Mouse (Mus musculus) urinary bladder, adult 18-20 months (tissue): ENCODE measurements around the gene Pdgfb.

Source experiments
- DNase-seq, 2 experiments: peaks; one replicate each; pipeline ENCODE4 v3.0.0; 2022; ENCODE audit warnings: low spot score in 2 of 2, mixed read lengths in 2 of 2

Pdgfb gene

DNA sequence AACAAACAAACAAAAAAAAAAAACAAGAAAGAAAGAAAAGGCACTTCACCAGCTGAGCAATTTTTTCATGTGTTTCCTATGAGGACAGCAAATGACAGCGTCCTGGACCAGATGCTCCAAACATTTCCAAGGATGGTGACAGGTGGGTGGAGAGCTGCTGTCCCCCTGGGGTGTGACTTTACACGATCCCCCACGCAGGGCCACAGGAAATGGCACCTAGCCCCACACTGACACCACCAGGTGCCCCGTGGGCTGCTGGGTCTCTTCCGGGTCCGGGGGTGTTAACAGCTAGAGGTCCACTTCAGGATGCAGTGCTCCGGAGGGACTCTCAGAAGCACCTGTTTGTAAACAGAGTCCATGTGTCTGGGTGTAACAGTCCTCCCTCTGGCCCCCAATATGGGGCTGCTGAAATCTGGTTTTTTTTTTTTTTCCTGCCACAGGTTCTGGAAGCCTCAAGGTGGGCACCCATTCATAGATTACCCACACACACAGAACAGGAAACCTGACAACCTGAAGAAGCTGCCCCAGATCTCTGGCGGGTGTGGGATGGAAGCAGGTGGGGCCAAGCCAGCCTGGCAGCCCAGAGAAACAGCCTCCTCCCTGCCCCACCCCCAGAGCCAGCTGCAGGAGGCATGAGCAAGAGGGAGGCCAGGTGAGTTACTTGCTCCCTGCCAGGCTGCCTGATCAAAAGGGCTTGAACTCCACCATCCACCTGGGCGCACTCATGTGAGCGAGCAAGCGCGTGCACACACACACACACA is 5.2 kb downstream of the Pdgfb start:
- no peak for DNase-seq

DNA sequence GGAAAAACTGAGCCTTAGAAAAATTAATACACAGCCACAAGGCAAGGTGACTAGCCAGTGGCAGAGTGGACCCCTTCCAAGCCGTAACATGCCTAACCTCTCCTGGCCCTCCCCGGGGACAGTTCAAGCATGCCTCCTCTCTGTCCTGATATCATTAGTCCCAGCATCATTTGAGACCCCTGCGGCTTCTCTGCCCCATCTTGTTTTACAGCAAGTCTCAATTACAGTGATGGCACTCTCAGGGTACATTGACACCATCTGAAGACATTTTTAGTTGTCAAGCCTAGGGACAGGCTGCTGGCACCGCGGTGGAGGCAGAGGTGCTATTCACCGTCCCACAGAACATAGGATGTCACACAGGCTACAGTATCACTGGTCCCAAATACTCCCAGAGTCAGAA is 6.3 kb downstream of the Pdgfb start:
- no peak for DNase-seq

DNA sequence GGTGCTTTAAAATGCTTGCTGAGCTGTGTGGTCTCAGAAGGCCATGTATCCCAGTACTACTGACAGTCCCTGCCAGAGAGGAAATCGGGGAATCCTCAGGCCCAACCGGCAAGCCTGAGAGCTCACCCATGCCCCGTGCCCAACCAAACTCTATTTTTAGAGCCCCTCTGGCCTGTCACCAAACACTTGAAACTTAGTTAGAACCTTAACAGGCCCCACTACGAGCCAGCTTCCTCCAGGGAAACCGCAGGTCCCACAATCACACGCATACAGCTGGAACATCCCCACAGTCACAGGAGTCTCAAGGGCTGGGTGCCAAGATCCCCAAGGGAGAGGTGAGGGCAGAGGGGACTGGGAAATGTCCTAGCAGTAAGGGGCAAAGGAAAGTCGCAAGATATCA is 8.6 kb downstream of the Pdgfb start:
- DNase-seq, result no peak

DNA sequence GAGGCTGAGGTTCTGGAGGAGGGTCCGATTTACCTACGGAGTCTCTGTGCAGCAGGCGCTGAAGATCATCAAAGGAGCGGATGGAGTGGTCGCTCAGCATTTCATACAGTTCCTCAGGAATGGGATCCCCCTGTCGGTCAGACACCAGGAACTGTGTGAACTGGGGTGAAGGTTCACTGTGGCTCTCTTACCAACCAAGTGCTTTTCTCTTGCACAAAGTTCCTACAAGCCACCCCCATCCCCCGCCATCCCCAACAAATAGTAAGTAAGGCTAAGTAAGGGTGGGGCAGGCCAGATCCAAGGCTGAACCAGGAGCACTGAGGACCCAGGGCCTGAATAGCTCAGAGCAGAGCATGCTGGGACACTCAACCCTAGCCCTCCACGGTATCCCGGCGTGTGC is 9.3 kb downstream of the Pdgfb start:
- no peak for DNase-seq

DNA sequence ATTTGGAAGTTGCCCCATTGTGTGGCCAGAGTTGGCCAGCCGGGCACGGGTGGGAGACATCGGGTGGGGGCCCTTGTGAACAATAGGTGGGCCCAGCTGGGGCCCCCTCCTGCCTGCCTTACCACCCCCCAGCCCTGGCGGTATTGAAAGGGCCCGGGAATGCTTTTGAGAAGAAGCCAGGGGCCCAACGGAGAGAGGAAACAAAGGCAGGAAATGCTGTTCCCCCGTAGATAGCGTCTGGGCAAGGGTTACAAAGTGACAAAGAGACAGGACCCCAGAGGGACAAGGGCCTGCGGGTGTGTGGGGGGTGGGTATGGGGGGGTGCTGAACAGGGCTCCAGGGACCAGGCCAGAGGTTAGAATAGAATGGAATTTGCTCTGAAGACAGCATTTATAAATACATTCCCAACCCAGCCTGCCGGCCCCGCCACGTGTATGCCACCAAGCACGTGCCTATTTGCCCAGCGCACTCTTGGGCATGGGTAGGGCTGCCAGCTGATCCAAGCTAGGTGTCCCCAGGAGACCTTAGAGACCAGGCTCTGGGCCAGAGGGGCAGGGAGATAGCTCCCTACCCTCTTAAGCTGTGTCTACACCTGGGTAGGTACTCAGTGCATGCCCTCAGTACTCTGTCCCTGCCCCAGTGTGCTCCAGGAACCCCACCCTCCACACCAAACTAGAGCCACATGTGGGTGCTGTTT is 10.0 kb downstream of the Pdgfb start:
- no peak for DNase-seq

DNA sequence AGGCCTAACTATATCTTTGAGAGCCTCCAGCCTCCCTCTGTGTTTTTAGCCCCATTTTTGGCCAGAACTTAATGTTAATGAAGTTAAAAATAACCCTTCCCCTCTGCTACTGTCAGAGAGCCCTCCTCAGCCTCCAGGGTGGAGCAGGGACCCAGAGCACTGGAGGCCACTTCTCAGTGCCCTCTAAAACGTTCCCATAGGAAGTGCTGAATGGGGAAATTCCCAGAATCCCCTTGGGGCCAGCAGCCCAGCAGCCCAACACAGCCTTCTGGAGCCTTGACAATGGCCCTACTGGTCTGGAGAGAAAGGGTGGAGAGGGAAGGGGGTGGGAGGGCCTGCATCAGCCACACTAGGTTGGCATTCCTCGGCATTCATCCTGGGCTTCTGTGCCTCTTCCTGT is 11.2 kb downstream of the Pdgfb start:
- no peak for DNase-seq

DNA sequence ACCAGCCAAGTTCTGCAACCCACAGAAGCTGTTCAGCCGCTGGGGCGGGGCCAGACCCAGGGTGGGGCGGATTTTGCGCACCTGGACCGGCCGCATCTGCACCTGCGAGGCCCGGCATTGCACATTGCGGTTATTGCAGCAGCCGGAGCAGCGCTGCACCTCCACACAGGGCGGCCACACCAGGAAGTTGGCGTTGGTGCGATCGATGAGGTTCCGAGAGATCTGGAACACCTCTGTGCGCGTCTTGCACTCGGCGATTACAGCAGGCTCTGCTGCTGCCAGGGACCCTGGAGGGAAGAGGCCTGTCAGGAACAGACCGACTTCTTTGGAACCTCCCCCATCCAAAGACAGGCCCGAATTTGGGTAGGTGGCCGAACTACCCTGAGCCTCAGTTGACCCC is 13.2 kb downstream of the Pdgfb start:
- DNase-seq, result no peak

DNA sequence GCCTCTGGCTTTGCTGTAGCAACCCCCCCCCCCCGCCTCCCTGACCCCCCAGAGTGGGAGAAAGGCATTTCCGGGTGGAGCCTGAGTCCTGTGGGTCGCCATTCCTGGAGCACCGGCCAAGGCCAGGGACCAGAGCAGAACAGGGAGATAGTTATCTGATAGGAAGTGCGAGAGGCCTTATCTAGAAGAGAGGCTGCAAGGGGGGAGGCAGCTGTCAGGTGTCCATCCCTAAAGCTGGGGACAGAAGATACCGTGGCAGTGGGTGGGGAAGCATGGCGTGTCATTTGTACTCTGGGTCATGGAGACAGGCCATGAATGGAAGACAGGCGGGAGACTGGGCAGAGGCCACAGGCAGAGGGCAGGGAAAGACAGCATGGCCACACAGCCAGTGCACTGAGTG is 14.1 kb downstream of the Pdgfb start:
- no peak for DNase-seq

DNA sequence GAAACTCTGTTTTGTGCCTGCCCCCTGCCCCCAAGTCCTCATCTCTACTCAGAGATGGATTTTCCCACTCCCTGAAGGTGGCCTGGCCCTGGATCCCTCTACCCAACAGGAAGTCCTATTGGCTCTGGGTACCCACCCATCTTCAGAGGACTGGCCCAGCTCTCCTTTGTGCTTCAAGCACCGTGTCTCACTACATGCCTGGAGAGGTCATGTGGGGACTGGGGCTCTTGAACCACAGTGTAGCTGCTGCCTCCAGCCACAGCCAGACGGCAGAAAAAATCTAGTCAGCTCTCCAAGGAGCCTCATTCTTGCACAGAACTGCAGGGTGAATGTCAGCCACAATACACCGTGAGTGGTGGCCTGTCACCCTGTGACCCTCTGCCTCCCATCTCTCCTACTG is 16.8 kb downstream of the Pdgfb start:
- DNase-seq, result no peak

DNA sequence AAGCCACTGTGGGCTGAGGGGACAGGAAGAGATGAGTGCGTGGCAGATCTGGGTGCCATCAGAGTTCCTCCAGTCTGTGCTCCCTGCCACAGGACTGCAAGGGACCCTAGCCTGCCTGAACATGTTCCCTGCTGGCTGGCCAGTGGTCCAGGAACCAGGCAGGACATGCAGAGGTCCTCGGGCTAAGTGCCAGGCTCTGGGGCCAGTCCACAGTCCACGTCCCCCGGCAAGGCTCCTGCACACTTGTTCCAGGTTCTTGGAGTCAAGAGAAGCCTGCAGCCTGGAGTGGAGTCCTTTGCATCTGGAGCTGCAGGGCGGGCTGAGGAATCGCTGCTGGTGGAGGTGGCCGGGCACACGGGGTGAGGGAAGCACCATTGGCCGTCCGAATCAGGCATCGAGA is 18.0 kb downstream of the Pdgfb start:
- no peak for DNase-seq

DNA sequence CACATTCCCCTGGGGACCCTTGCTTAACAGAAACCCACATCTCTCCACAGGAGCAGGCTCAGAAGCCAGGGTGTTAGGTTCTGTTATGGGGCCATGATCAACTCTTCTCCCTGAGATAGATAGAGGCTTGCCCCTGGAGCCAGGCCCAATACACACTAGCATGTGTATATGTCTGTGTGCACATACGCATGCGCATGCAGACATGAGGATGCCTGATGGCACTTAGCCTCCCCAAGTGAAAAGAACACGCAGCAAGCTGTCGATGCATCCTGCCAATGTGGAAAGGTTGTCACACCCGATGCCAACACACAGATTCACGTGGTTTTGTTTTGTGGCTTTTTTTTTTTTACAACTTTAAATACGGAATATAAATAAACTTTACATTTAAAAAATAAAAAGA is 19.2 kb downstream of the Pdgfb start:
- no peak for DNase-seq

DNA sequence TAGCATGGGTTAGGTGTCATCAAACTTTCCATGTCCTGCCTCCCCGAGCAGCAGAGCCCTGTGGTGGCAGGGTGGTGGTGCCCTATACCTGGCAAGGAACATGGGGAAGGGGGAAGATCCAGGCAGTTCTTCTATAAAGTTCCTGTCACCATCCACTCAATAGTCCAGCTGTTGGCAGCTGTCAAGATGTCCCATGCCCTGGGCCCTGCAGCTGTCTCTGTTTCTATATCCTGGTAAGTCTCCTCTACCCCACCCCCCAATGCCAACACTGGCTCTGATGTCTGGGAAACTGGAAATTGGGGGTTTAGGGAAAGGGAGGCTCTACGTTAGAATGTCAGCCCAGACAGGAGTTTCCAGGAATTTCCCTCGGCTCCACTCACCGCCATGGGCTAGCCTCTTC is 20.2 kb downstream of the Pdgfb start:
- no peak for DNase-seq

DNA sequence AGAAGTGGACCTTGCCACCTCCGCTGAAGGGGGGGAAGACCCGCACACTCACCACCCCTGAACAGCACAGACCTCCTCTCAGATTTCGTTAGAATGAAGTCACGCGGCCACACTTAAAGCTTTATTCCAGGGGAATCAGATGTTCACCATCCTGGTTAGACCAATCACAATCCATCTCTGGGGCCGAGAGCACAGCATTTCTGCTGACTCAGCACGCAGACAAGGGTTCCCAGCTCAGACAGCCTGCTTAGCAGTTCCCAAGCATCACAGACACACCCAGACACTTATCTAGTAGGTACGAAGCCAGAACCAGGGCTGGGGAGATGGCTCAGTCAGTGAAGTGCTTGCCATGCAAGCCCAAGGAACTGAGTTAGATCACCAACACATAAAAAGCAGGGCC is 28.6 kb downstream of the Pdgfb start:
- no peak for DNase-seq

DNA sequence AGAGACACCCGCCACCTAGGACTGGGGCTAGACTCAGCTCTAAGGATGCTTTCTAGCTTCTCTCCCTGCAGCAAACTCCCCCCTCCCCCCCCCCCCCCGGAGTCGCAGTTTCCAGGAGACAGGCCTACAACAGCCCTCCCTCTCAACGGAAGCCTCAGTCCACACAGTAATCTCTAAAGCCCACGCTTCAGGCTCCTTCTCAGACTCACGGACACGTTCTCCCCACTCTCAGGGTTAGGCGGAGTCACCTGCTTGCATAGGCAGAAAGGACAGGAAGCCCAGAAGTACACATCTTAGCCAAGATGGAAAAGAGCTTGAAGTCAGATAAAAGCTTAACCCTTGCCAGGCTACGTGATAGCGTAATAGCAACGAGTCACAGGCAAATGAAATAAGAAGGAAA is 29.3 kb downstream of the Pdgfb start:
- DNase-seq, result no peak

DNA sequence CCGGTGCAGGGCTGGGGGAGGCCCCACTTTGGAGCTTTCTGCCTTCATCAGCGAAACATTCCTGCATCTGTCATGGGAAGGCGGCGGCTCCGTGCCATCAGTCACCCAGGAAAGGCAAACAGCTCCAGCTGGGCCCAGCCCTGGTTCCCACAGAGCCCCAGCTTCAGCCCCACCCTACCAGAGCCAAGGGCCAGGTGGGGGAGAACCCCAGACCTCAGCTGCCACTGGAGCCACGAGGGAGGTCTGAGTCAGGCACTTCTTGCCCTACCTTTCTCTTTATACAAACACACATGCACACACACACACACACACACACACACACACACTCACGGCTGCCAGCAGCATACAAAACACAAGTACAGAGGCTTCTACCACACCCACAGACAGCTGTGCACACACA is 30.6 kb downstream of the Pdgfb start:
- peak in 1 of 2 experiments; percentile 22 for DNase-seq

DNA sequence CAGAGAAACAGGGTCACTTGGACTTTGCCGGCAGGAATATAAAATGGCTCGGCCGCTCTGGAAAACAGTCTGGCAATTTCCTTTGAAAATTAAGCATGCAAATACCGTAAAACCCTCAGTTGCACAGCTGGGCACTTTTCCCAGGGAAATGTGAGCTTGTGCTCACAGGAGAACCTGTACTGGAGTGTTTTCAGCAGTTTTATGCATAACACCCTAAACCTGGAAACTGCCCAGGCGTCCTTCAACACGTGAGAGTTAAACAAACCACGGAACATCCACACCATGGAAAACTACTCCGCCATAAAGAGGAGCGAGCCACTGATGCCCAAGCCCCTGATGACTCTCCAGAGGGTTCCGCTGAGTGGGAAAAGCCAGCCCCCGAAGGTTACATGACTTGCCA is 34.1 kb downstream of the Pdgfb start:
- DNase-seq, result no peak

DNA sequence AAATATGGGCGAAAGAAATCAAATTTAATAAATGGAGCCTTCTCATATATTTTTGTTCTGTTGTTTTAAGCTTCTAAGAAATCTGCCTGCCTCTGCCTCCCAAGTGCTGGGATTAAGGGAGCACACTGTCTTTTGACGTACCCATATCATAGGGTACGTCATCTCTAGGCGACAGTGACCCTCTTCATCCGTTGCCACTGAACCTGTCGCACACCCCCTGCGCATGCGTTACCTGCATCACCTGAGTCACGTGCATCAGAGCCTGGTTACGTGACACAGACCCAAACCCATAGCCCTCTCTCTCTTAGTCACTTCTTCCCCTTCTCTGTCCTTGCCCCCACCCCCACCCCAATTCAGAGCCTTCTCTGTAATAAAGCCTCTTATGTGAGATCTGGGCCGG is 42.6 kb downstream of the Pdgfb start:
- DNase-seq, result no peak

DNA sequence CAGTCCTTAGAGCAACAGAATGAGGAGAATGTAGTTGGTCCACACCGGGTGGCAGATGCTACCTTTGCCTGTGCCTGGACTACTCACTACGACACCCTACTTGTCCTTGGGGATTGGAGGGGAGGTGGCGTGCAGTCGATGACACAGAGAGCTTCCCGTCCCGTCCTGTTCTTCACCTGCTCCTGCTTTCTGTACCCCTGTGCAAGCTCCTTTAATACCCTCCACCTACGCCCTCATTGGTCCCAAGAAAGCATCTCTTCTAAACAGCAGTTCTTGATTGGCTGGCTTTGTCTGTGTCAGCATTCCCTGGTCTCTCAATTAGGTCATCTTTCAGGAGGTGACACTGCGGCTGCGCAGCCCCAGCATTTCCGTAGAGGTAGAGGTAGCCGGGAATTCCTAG is 43.8 kb downstream of the Pdgfb start, which contains the start of gene Cbx7:
TSS of gene Cbx7 (minus strand) at position 180 of the 400 bp plus-strand sequence.
- DNase-seq, result no peak

DNA sequence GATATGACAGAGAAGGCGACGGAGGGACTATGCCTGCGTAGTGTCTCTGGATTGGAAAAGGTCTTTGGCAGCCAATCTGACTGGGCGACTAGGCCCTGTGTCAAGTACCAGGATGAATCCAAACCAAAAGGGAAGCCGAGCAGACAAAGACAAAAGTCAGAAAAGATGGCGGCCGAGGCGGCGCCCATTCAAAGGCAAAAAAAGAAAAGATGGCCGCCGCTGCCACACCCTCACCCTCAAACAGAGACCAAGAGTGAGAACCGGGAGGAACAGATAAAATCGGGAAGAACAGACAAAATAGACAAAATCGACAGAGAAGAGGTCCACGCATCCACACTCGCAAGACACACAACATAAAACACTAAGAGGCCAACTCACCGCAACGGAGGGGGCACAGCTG is 44.3 kb downstream of the Pdgfb start:
- no peak for DNase-seq

DNA sequence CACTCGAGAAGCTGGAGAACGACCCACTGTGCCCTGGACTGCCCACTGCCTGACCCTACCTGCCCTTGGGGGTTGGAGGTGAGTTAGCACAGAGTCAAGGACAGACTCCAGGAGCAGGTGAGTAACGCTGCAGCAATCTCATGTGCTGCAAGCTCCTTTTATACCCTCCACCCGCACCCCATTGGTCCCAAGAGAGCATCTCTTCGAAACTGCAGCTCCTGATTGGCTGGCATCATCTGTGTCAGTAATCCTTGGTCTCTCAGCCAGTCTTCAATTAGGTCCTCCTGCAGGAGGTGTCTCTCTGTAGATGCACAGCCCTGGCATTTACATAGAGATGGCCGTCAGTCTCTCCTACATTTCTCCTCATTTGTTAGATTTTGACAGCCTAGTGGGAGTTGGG is 47.4 kb downstream of the Pdgfb start:
- DNase-seq, result no peak

DNA sequence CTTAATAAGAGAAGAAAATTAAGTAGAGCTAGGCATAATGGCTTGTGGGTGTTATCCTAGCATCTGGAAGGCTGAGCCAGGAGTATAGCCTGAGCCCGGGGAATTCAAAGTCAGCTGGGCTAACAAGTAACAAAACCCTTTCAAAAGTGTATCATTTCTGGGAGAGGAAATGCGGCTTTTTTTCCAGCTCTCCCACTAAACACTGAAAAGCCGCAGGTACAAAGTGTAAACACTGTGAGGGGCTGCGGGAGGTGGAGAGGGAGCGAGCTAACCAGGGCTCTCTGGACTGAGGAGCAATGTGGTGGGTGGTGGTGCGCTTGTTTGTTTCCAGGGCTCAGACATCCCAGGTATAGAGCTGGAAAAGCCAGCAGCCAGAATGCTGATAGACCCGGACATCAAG is 50.4 kb downstream of the Pdgfb start:
- DNase-seq, result no peak

DNA sequence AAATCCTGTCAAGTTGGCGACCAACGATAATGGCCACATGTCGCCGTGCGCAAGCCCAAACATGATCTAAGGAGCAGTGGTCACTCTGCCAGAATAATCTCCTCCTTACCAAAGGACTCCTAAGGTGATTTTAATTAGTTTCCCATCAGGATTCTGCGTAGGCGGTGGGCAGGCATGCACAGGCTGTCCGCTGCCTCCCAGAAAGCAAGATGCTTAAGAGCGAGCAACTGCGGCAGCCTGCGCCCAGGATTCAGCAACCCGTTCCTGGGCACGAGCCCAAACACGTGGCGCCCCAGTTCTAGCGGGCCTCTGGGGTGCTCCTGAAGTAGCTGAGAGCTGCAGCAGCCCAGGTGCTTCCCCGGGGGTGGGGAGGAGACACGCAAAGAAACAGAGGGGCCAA is 52.1 kb downstream of the Pdgfb start:
- no peak for DNase-seq

DNA sequence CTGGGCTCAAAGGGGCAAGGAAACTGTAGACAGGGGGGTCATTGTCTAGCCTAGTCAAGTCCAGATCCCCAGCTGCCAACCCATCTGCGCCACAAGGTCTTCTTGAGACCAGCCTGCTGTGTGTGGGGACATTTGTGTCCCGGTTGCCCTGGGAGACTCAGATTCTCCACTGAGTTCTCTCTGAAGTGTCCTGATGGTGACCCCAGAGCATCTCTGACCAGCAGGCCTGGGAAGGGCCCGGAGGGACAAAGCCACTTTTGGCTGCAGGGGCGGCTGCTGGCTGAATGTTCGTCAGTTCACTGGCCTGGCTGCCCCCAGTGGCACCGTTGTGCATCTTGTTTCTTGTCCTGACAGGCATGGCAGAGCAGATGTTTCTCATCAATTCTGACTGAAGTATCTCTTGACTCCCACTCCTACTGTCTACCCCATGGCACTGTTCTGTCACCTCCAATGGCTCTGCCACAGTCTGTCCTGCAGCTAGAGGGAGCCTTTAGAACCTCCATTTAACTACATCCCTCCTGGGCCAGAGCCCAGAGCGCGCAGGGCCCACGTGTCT is 53.3 kb downstream of the Pdgfb start:
- no peak for DNase-seq
